Mouse (Mus musculus): Measurements from ENCODE around the gene Spa17. TPM values are rescaled to one million over a fixed set of nuclear protein-coding genes. Genes with fewer than 3 reads are reported as not detected.

Spa17 gene
- polyA plus RNA-seq, 1 experiment from 2014 or later, result 3.4 TPM

- Histone ChIP-seq H3K9me3 (ENCODE audit: control insufficient read depth, low read length) (no peaks in the 10 kb centered on the region), H3K4me2 (ENCODE audit: low read depth, low read length) (no peak overlapping the region), H3K27ac (ENCODE audit: low read length) (no peak overlapping the region), H3K4me1 (ENCODE audit: control insufficient read depth, insufficient read depth, low read length) (peaks cover 13% of the 10 kb centered on the region), H3K4me3 (ENCODE audit: low read length) (no peak overlapping the region), H3K9ac (ENCODE audit: low read depth, low read length) (no peak overlapping the region), H3K36me3 (ENCODE audit: control insufficient read depth, insufficient read depth, low read length) (no peaks in the 10 kb centered on the region), H3K27me3 (replicated peaks; ENCODE audit: control insufficient read depth, insufficient read depth, low read length) (no peaks in the 10 kb centered on the region)
- WGBS, result 56% methylated on average over 3 of the region's 3 CpGs
- no peak for ATAC-seq
Measured at GRCm38 (mm10) chr9:37572204-37572876, 41.2 kb downstream of the Spa17 start.

DNA sequence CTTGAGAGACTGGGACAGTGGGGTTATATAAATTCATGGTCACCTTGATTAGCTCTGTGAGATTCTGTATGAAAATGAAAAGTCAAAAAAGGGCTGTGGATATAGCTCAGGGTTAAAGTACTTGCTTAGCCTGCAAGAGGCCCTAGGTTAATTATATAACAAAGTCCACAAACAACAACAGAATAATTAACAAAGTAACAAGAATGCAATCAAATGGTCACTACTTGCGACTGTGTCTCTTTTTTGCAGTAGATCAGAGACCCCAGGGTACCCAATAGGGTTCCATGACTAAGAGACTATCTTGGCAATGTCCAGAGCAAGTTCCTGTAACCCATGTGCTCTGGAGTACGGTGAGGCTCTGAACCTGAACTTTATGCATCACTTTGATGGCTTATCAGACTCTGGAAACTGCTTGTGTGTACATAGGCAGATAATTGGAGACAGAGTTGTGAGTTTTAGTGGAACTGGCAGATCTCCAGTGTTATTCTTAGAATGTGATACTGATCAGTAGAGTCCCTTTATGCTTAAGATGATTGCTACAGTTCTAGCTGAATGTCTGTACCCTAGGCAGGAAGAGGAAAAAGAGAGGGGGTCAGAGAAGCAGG is 44.2 kb downstream of the Spa17 start:
- peaks cover 13% of the 10 kb centered on the region for H3K4me1 ChIP-seq (ENCODE audit: control insufficient read depth, insufficient read depth, low read length)
- WGBS, result 60% methylated on average over 2 of the region's 2 CpGs
- H3K27me3 ChIP-seq (replicated peaks; ENCODE audit: control insufficient read depth, insufficient read depth, low read length), result no peaks in the 10 kb centered on the region
- H3K27ac ChIP-seq (ENCODE audit: low read length), result 0 out of 2 replicates have a peak overlapping the region, but pooled peaks have one; percentile 27
- H3K4me3 ChIP-seq (ENCODE audit: low read length), result no peak overlapping the region
- no peak overlapping the region for H3K4me2 ChIP-seq (ENCODE audit: low read depth, low read length)
- no peak overlapping the region for H3K9ac ChIP-seq (ENCODE audit: low read depth, low read length)
- no peaks in the 10 kb centered on the region for H3K36me3 ChIP-seq (ENCODE audit: control insufficient read depth, insufficient read depth, low read length)
- no peaks in the 10 kb centered on the region for H3K9me3 ChIP-seq (ENCODE audit: control insufficient read depth, low read length)
- peak; percentile 81 for ATAC-seq

DNA sequence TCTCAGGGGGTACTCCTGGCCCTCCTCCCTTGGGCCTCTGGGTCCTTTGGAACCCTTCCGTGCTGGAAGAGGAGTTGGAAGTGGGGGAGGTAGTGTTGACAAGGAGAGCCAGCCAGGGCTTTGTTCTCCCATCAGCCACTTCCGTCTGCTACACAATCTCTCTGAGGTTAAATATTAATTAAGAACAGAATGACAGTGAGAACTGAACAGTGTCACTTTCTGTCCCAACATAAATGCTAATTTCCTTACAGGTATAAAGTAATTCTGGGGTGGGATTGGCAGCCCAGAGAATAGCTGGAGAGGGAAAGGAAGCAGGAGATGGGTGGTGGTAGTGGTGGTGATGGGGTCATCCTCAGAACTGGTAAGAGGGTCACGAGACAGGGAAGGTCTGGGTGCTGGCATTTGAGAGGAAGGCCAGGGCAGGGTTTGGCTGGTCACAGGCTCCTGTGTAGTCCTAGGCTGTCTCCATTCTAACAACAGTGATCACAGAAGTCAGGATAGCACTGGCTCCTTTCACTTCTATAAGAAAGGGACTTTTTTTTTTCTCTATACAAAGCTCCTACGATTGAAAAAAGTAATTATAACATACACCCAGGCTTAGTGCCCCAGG is 44.8 kb downstream of the Spa17 start:
- Histone ChIP-seq H3K4me3 (ENCODE audit: low read length) (no peak overlapping the region), H3K27ac (ENCODE audit: low read length) (peak overlapping the region; percentile 56; the same call in 1 of the 2 replicates), H3K27me3 (replicated peaks; ENCODE audit: control insufficient read depth, insufficient read depth, low read length) (no peaks in the 10 kb centered on the region), H3K9ac (ENCODE audit: low read depth, low read length) (no peak overlapping the region), H3K4me1 (ENCODE audit: control insufficient read depth, insufficient read depth, low read length) (peaks cover 13% of the 10 kb centered on the region), H3K4me2 (ENCODE audit: low read depth, low read length) (0 out of 2 replicates have a peak overlapping the region, but pooled peaks have one; percentile 28), H3K36me3 (ENCODE audit: control insufficient read depth, insufficient read depth, low read length) (no peaks in the 10 kb centered on the region), H3K9me3 (ENCODE audit: control insufficient read depth, low read length) (no peaks in the 10 kb centered on the region)
- peak; percentile 81 for ATAC-seq
- WGBS, result 37% methylated on average over 4 of the region's 4 CpGs

GRCm38 (mm10) chr9:37567892-37568604 is 45.5 kb downstream of the Spa17 start:
- H3K27ac ChIP-seq (ENCODE audit: low read length), result no peak overlapping the region
- no peak overlapping the region for H3K9ac ChIP-seq (ENCODE audit: low read depth, low read length)
- no peak overlapping the region for H3K4me3 ChIP-seq (ENCODE audit: low read length)
- no peaks in the 10 kb centered on the region for H3K9me3 ChIP-seq (ENCODE audit: control insufficient read depth, low read length)
- H3K27me3 ChIP-seq (replicated peaks; ENCODE audit: control insufficient read depth, insufficient read depth, low read length), result no peaks in the 10 kb centered on the region
- peak overlapping the region; percentile 28; the same call in 1 of the 2 replicates for H3K4me2 ChIP-seq (ENCODE audit: low read depth, low read length)
- peaks cover 13% of the 10 kb centered on the region for H3K4me1 ChIP-seq (ENCODE audit: control insufficient read depth, insufficient read depth, low read length)
- 26% methylated on average over 15 of the region's 15 CpGs for WGBS
- H3K36me3 ChIP-seq (ENCODE audit: control insufficient read depth, insufficient read depth, low read length), result no peaks in the 10 kb centered on the region
- peak; percentile 35 for ATAC-seq

GRCm38 (mm10) chr9:37567454-37567853 is 46.1 kb downstream of the Spa17 start:
- no peaks in the 10 kb centered on the region for H3K27me3 ChIP-seq (replicated peaks; ENCODE audit: control insufficient read depth, insufficient read depth, low read length)
- H3K4me1 ChIP-seq (ENCODE audit: control insufficient read depth, insufficient read depth, low read length), result peaks cover 13% of the 10 kb centered on the region
- no peaks in the 10 kb centered on the region for H3K36me3 ChIP-seq (ENCODE audit: control insufficient read depth, insufficient read depth, low read length)
- no peak overlapping the region for H3K27ac ChIP-seq (ENCODE audit: low read length)
- H3K4me3 ChIP-seq (ENCODE audit: low read length), result no peak overlapping the region
- no peak for ATAC-seq
- WGBS, result 47% methylated on average over 5 of the region's 5 CpGs
- H3K9me3 ChIP-seq (ENCODE audit: control insufficient read depth, low read length), result no peaks in the 10 kb centered on the region
- no peak overlapping the region for H3K9ac ChIP-seq (ENCODE audit: low read depth, low read length)
- 0 out of 2 replicates have a peak overlapping the region, but pooled peaks have one; percentile 28 for H3K4me2 ChIP-seq (ENCODE audit: low read depth, low read length)

- Histone ChIP-seq H3K9ac (ENCODE audit: low read depth, low read length) (no peak overlapping the region), H3K36me3 (ENCODE audit: control insufficient read depth, insufficient read depth, low read length) (no peaks in the 10 kb centered on the region), H3K27me3 (replicated peaks; ENCODE audit: control insufficient read depth, insufficient read depth, low read length) (no peaks in the 10 kb centered on the region), H3K4me3 (ENCODE audit: low read length) (no peak overlapping the region), H3K9me3 (ENCODE audit: control insufficient read depth, low read length) (no peaks in the 10 kb centered on the region), H3K27ac (ENCODE audit: low read length) (no peak overlapping the region), H3K4me1 (ENCODE audit: control insufficient read depth, insufficient read depth, low read length) (peaks cover 13% of the 10 kb centered on the region), H3K4me2 (ENCODE audit: low read depth, low read length) (no peak overlapping the region)
- ATAC-seq, result no peak
- WGBS, result 90% methylated on average over 2 of the region's 2 CpGs
Measured at GRCm38 (mm10) chr9:37567019-37567418, 46.5 kb downstream of the Spa17 start.

GRCm38 (mm10) chr9:37563805-37564204 is 49.7 kb downstream of the Spa17 start:
- WGBS, result 38% methylated on average over 1 of the region's 1 CpGs
- Histone ChIP-seq H3K4me3 (ENCODE audit: low read length) (no peak overlapping the region), H3K4me2 (ENCODE audit: low read depth, low read length) (no peak overlapping the region), H3K36me3 (ENCODE audit: control insufficient read depth, insufficient read depth, low read length) (no peaks in the 10 kb centered on the region), H3K27ac (ENCODE audit: low read length) (no peak overlapping the region), H3K4me1 (ENCODE audit: control insufficient read depth, insufficient read depth, low read length) (peaks cover 10% of the 10 kb centered on the region), H3K27me3 (replicated peaks; ENCODE audit: control insufficient read depth, insufficient read depth, low read length) (no peaks in the 10 kb centered on the region), H3K9ac (ENCODE audit: low read depth, low read length) (no peak overlapping the region), H3K9me3 (ENCODE audit: control insufficient read depth, low read length) (no peaks in the 10 kb centered on the region)
- no peak for ATAC-seq

- Histone ChIP-seq H3K4me2 (ENCODE audit: low read depth, low read length) (no peak overlapping the region), H3K4me1 (ENCODE audit: control insufficient read depth, insufficient read depth, low read length) (no peaks in the 10 kb centered on the region), H3K36me3 (ENCODE audit: control insufficient read depth, insufficient read depth, low read length) (no peaks in the 10 kb centered on the region), H3K9me3 (ENCODE audit: control insufficient read depth, low read length) (no peaks in the 10 kb centered on the region), H3K27me3 (replicated peaks; ENCODE audit: control insufficient read depth, insufficient read depth, low read length) (no peaks in the 10 kb centered on the region), H3K27ac (ENCODE audit: low read length) (no peak overlapping the region), H3K9ac (ENCODE audit: low read depth, low read length) (no peak overlapping the region), H3K4me3 (ENCODE audit: low read length) (no peak overlapping the region)
- 85% methylated on average over 2 of the region's 2 CpGs for WGBS
- ATAC-seq, result no peak
Measured at GRCm38 (mm10) chr9:37560617-37561016, 52.9 kb downstream of the Spa17 start.

DNA sequence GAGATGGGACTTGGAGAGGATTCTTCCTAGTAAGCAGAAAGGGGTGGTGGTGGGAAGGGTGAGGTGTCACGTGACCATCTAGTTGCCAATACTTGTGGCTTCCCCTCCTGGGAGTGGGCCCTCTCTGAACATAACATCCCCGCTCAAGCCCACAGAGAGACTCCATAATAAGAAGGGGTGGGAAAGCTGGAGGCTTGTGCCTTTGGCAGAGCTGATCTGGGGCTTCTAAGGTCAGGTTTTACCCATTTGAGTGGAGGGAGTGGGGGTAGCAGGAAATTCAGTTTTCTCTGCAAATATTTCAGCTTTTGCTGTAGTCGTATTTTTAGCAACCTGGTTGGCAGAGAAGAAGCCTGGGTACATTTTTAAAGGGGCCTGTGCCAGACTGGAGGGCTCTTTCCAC is 57.2 kb downstream of the Spa17 start:
- Histone ChIP-seq H3K27ac (ENCODE audit: low read length) (no peak overlapping the region), H3K27me3 (replicated peaks; ENCODE audit: control insufficient read depth, insufficient read depth, low read length) (peaks cover 18% of the 10 kb centered on the region; the same call in 1 of the 2 replicates), H3K4me2 (ENCODE audit: low read depth, low read length) (no peak overlapping the region), H3K9ac (ENCODE audit: low read depth, low read length) (no peak overlapping the region), H3K4me3 (ENCODE audit: low read length) (no peak overlapping the region), H3K36me3 (ENCODE audit: control insufficient read depth, insufficient read depth, low read length) (no peaks in the 10 kb centered on the region), H3K4me1 (ENCODE audit: control insufficient read depth, insufficient read depth, low read length) (peaks cover 10% of the 10 kb centered on the region; the same call in 1 of the 2 replicates), H3K9me3 (ENCODE audit: control insufficient read depth, low read length) (no peaks in the 10 kb centered on the region)
- 69% methylated on average over 3 of the region's 3 CpGs for WGBS
- ATAC-seq, result no peak
